Mouse (Mus musculus) regulatory T cell (primary cell): ENCODE results near the gene Zswim9.

Experiments
- in situ Hi-C: fragments of 300-600 bp; cut with MboI, MseI; formaldehyde crosslinking; loops from one replicate; pipeline ENCODE4 v1.15.1; 2025; ENCODE audit warnings: high pct_unique_total_duplicates

The Zswim9 gene

GRCm38 (mm10) chr7:13269394-13269793, 9.1 kb downstream of the Zswim9 start:
- in situ Hi-C loops = no loop called here

GRCm38 (mm10) chr7:13268749-13269260, 9.7 kb downstream of the Zswim9 start:
- in situ Hi-C loops = no loop called here

- in situ Hi-C loops = no loop called here
Measured at GRCm38 (mm10) chr7:13264396-13264795, 14.1 kb downstream of the Zswim9 start.

- in situ Hi-C loops = no loop called here
Measured at GRCm38 (mm10) chr7:13263851-13264250, 14.7 kb downstream of the Zswim9 start.

GRCm38 (mm10) chr7:13260746-13261700, 17.5 kb downstream of the Zswim9 start:
- in situ Hi-C loops = no loop called here

GRCm38 (mm10) chr7:13212720-13213119, 65.8 kb downstream of the Zswim9 start, which contains the start of gene Vmn1r89:
Gene Vmn1r89 (plus strand): TSS chr7:13213020.
- in situ Hi-C loops = no loop called here
